Mouse (Mus musculus) liver, adult 2 months (tissue): ENCODE data around the gene Rngtt.

Experiments
- CTCF ChIP-seq: fragments of 200-500 bp; IDR thresholded peaks from 2 replicates; pipeline ENCODE4 v1.5.1; 2011; ENCODE audit warnings: low read depth, low read length, control low read depth
- POLR2A ChIP-seq: fragments of 200-500 bp; IDR thresholded peaks from 2 replicates; pipeline ENCODE4 v1.6.1; 2011; ENCODE audit warnings: low read length, control low read depth; ENCODE audit not compliant: insufficient read depth; ENCODE audit errors: extremely low read depth

GRCm38 (mm10) chr4:33441864-33442263, 131.8 kb downstream of the Rngtt start:
- TF ChIP-seq CTCF, result no peak
- no peak for TF ChIP-seq POLR2A
